Mouse (Mus musculus) forebrain, embryonic 12.5 days (tissue): ENCODE data around the gene Mad2l1. TPM values are rescaled to one million over a fixed set of nuclear protein-coding genes. Genes with fewer than 3 reads are reported as not detected.

Experiments
- ATAC-seq: fragments of 200-750 bp; cut with Nextera tagmentation; 2 replicates; pipeline ENCODE4 v1.8.0; 2017; ENCODE audit warnings: moderate TSS enrichment; ENCODE audit not compliant: low FRiP score
- H3K27ac ChIP-seq: fragments of 300-500 bp; sonication (generic); 2 replicates; pipeline ENCODE4 v1.5.1; 2016; ENCODE audit warnings: mild to moderate bottlenecking
- H3K27me3 ChIP-seq: fragments of 300-500 bp; sonication (generic); 2 replicates; pipeline ENCODE4 v1.6.1; 2016; ENCODE audit warnings: mild to moderate bottlenecking
- H3K36me3 ChIP-seq: fragments of 300-500 bp; sonication (generic); replicated peaks from 2 replicates; pipeline ENCODE4 v1.6.1; 2016; ENCODE audit warnings: mild to moderate bottlenecking
- H3K4me1 ChIP-seq: fragments of 300-500 bp; sonication (generic); 2 replicates; pipeline ENCODE4 v1.6.1; 2016
- H3K4me2 ChIP-seq: fragments of 300-500 bp; sonication (generic); 2 replicates; pipeline ENCODE4 v1.6.1; 2016; ENCODE audit warnings: mild to moderate bottlenecking, moderate library complexity
- H3K4me3 ChIP-seq: fragments of 300-500 bp; sonication (generic); replicated peaks from 2 replicates; pipeline ENCODE4 v1.5.1; 2016; ENCODE audit warnings: mild to moderate bottlenecking
- H3K9ac ChIP-seq: fragments of 300-500 bp; sonication (generic); 2 replicates; pipeline ENCODE4 v1.6.1; 2016; ENCODE audit warnings: mild to moderate bottlenecking
- H3K9me3 ChIP-seq: fragments of 300-500 bp; sonication (generic); 2 replicates; pipeline ENCODE4 v1.6.1; 2016
- WGBS: fragments of 180-500 bp; shearing (Covaris S2); methylation state at CpG from one replicate; pipeline ENCODE4 v1.1.7; 2016; 5-methylcytosine and 5-hydroxymethylcytosine counted together
- polyA plus RNA-seq: library from polyadenylated mRNA; unstranded; fragments of >200 nt; fragmentation: Nextera tagmentation; extraction: Ambion mirVana; gene quantifications from 2 replicates; pipeline ENCODE4 v1.2.1, GENCODE M21; 2016

Mad2l1 gene
- 108 and 114 TPM in 2 replicates for polyA plus RNA-seq

GRCm38 (mm10) chr6:66535028-66535862 lies at the start of gene Mad2l1:
Mad2l1 (plus strand) TSS chr6:66535390.
- Histone ChIP-seq H3K36me3 (peaks cover 13% of the 10 kb centered on the region), H3K4me1 (peaks cover 21% of the 10 kb centered on the region), H3K27ac (peak within 1 kb of the TSS; percentile 85), H3K27me3 (no peaks in the 10 kb centered on the region), H3K4me3 (peak within 1 kb of the TSS; percentile 66), H3K9ac (peak within 1 kb of the TSS; percentile 77), H3K4me2 (peak within 1 kb of the TSS; percentile 65), H3K9me3 (no peaks in the 10 kb centered on the region)
- ATAC-seq: peak; percentile 99
- under 1% methylated on average over 57 of the region's 57 CpGs for WGBS

GRCm38 (mm10) chr6:66493685-66494084 lies 41.5 kb upstream of the Mad2l1 start:
- no peaks in the 10 kb centered on the region for H3K36me3 ChIP-seq
- ATAC-seq: no peak
- H3K9me3 ChIP-seq: no peaks in the 10 kb centered on the region
- no peak overlapping the region for H3K4me3 ChIP-seq
- no peak overlapping the region for H3K27ac ChIP-seq
- H3K27me3 ChIP-seq: no peaks in the 10 kb centered on the region
- H3K4me2 ChIP-seq: no peak overlapping the region
- 91% methylated on average over 3 of the region's 3 CpGs for WGBS
- no peaks in the 10 kb centered on the region for H3K4me1 ChIP-seq
- H3K9ac ChIP-seq: no peak overlapping the region

- H3K27ac ChIP-seq: no peak overlapping the region
- H3K4me1 ChIP-seq: no peaks in the 10 kb centered on the region
- H3K4me3 ChIP-seq: no peak overlapping the region
- H3K9ac ChIP-seq: no peak overlapping the region
- no peak overlapping the region for H3K4me2 ChIP-seq
- WGBS: 89% methylated on average over 5 of the region's 5 CpGs
- no peak for ATAC-seq
- H3K36me3 ChIP-seq: no peaks in the 10 kb centered on the region
- no peaks in the 10 kb centered on the region for H3K27me3 ChIP-seq
- H3K9me3 ChIP-seq: no peaks in the 10 kb centered on the region
Measured at GRCm38 (mm10) chr6:66516368-66516767, 18.8 kb upstream of the Mad2l1 start.

DNA sequence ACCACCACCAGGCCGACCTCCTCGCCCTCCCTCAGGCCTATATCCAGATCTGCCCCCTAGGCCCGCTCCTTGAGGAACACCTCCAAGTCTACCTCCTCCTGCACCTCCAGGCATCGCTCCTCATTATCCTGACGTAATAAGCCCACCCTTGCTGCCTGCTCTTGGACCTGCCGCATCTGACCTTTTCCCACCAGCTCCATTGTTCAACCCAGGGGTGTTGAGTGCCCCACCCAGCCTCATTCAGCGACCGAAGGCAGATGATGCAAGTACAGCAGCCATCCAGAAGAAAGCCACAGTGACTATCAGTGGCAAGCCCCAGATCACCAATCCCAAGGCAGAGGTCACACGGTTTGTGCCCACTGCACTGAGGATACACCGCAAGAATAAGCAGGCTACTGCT lies 6.8 kb upstream of the Mad2l1 start:
- no peak overlapping the region for H3K9ac ChIP-seq
- WGBS: 89% methylated on average over 10 of the region's 10 CpGs
- no peak for ATAC-seq

GRCm38 (mm10) chr6:66533241-66533640 lies 1.9 kb upstream of the Mad2l1 start:
- Histone ChIP-seq H3K4me1 (peaks cover 21% of the 10 kb centered on the region), H3K9ac (no peak overlapping the region), H3K27me3 (no peaks in the 10 kb centered on the region), H3K9me3 (no peaks in the 10 kb centered on the region), H3K4me3 (no peak overlapping the region), H3K36me3 (no peaks in the 10 kb centered on the region), H3K27ac (no peak overlapping the region), H3K4me2 (no peak overlapping the region)
- WGBS: 38% methylated on average over 3 of the region's 3 CpGs
- ATAC-seq: no peak

More for the DNA sequence above, 6.8 kb upstream of the Mad2l1 start:
- Histone ChIP-seq H3K9me3 (no peaks in the 10 kb centered on the region), H3K36me3 (no peaks in the 10 kb centered on the region), H3K27me3 (no peaks in the 10 kb centered on the region), H3K4me1 (no peaks in the 10 kb centered on the region), H3K4me3 (no peak overlapping the region), H3K27ac (no peak overlapping the region), H3K4me2 (no peak overlapping the region)

DNA sequence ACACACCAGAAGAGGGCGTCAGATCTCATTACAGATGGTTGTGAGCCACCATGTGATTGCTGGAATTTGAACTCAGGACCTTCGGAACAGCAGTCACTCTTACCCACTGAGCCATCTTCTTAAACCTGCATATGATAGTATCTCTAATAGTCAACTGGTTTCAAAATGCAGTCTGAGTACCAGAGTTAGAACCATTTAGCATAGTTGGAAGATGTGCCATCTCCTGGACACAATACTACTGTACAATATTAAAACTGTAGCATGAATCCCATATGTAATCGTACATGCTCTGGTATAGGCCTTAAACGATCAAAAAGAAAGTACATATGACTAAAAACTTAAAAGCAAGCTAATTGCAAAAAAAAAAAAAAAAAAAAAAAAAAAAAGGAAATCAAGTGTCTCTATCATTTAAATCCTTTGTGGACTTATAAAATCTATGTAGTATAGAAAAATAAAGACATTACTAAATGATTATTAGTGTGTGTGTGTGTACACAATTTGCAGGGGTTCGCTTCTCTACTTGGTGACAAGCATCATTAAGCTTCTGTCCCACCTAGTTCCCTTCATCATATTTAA lies 736 bp upstream of the Mad2l1 start:
- Histone ChIP-seq H3K4me3 (peak overlapping the region; percentile 66), H3K4me1 (peaks cover 21% of the 10 kb centered on the region), H3K9me3 (no peaks in the 10 kb centered on the region), H3K36me3 (peaks cover 5% of the 10 kb centered on the region), H3K4me2 (peak overlapping the region; percentile 65), H3K27me3 (no peaks in the 10 kb centered on the region), H3K27ac (peak overlapping the region; percentile 82), H3K9ac (peak overlapping the region; percentile 55)
- WGBS: 81% methylated on average over 5 of the region's 5 CpGs
- ATAC-seq: no peak

- no peaks in the 10 kb centered on the region for H3K9me3 ChIP-seq
- WGBS: 18% methylated on average over 7 of the region's 7 CpGs
- peak overlapping the region; percentile 66 for H3K4me3 ChIP-seq
- peaks cover 18% of the 10 kb centered on the region for H3K36me3 ChIP-seq
- peak overlapping the region; percentile 65 for H3K4me2 ChIP-seq
- H3K27ac ChIP-seq: no peak overlapping the region
- no peak for ATAC-seq
- peak overlapping the region; percentile 77 for H3K9ac ChIP-seq
- peaks cover 21% of the 10 kb centered on the region for H3K4me1 ChIP-seq
- H3K27me3 ChIP-seq: no peaks in the 10 kb centered on the region
Measured at GRCm38 (mm10) chr6:66535966-66536365, 776 bp downstream of the Mad2l1 start.

DNA sequence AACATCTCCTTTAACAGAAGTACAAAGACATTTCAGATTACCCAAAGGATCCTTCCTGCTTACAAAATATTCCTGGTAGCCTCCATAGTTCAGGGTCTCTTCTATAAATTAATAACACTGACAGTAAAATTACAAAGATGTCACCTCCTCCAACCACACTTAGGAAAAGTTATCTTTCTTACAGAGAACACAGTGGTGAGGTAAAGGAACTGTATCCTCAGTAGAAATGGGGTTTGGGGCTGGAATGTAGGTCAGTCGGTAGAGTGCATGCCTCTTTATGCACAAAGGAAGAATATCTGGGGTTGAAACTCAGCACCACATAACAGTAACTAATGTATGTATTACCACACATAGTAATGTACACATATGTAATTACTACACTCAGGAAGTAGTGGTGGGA lies 24.8 kb downstream of the Mad2l1 start, which contains the start of gene Vmn1r32:
Vmn1r32 (minus strand) TSS at position 101 of the 400 bp plus-strand sequence.
- 88% methylated on average over 1 of the region's 1 CpGs for WGBS
- Histone ChIP-seq H3K4me1 (no peaks in the 10 kb centered on the region), H3K9me3 (no peaks in the 10 kb centered on the region), H3K36me3 (no peaks in the 10 kb centered on the region), H3K4me2 (no peak within 1 kb of the TSS), H3K9ac (no peak within 1 kb of the TSS), H3K4me3 (no peak within 1 kb of the TSS), H3K27me3 (no peaks in the 10 kb centered on the region), H3K27ac (no peak within 1 kb of the TSS)
- ATAC-seq: no peak

DNA sequence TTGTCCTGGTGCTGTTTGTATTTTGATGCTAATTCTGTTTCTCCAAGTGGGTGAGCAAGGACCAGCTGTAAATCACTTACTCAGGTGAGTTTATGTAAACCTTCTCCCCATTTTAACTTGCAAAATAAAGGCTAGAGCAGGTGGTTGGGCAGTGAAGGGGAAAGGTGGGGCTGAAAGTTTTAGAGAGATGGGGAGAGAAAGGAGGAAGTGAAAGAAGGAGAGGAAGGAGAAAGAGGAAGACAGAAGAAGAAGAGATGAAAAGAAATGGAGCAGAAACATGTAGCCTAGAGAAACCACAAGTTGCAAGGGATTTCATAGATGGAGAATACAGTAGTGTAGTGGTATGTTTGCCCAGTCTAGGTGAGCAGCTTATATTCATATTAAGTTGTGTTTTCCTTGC lies 60.6 kb downstream of the Mad2l1 start:
- no peaks in the 10 kb centered on the region for H3K27me3 ChIP-seq

More for the DNA sequence above, 60.6 kb downstream of the Mad2l1 start:
- H3K9ac ChIP-seq: no peak overlapping the region
- H3K9me3 ChIP-seq: no peaks in the 10 kb centered on the region
- H3K4me2 ChIP-seq: no peak overlapping the region
- H3K36me3 ChIP-seq: no peaks in the 10 kb centered on the region
- H3K4me1 ChIP-seq: no peaks in the 10 kb centered on the region
- no peak overlapping the region for H3K4me3 ChIP-seq
- no peak for ATAC-seq
- no peak overlapping the region for H3K27ac ChIP-seq

Other genes with a start within 250 kb of the Mad2l1 start
- gene Vmn1r32, start 24.7 kb downstream of the Mad2l1 start, polyA plus RNA-seq: 0.11 and 0.23 TPM in 2 replicates
- not detected in 2 replicates for gene Vmn1r33, start 82.9 kb downstream of the Mad2l1 start, polyA plus RNA-seq
- not detected in 2 replicates for gene Vmn1r34, start 108.5 kb downstream of the Mad2l1 start, polyA plus RNA-seq
- not detected in 2 replicates for gene Vmn1r35, start 150.5 kb downstream of the Mad2l1 start, polyA plus RNA-seq
- not detected in 2 replicates for gene Vmn1r36, start 183.8 kb downstream of the Mad2l1 start, polyA plus RNA-seq
- gene Vmn1r37, start 194.0 kb downstream of the Mad2l1 start, polyA plus RNA-seq: not detected in 2 replicates
- gene Vmn1r38, start 247.2 kb downstream of the Mad2l1 start, polyA plus RNA-seq: not detected in 2 replicates